ENCODE assay signal across 28 mouse cellular contexts in genomic region chr10:34551636-34552035, GRCm38 (mm10).
DNase-seq lines count a peak whose midpoint lies in the region; ATAC-seq lines count a peak whose summit lies in the region.
"Had no signal": no experiment of that assay in that cellular context is flagged by ENCODE, and none has a peak within 500 bp of the region (broad histone marks: within the 10 kb centered on the region; RNA-seq: fewer than 3 reads in every experiment).

No protein-coding gene starts in this region.

- H3K27me3 ChIP-seq in hindbrain, embryonic 14.5 days (ENCODE audit: control insufficient read depth, insufficient read depth, low read length) = no peaks in the 10 kb centered on the region
- no peaks in the 10 kb centered on the region for H3K27me3 ChIP-seq in hindbrain, embryonic 13.5 days
- H3K27me3 ChIP-seq in midbrain, embryonic 11.5 days (ENCODE audit: control insufficient read depth, insufficient read depth, low read length) = no peaks in the 10 kb centered on the region
- H3K27me3 ChIP-seq in midbrain, embryonic 10.5 days (ENCODE audit: low read depth, poor library complexity, severe bottlenecking) = no peaks in the 10 kb centered on the region
- H3K27me3 ChIP-seq: CH12.LX; embryonic facial prominence, embryonic 12.5 days; embryonic facial prominence, embryonic 15.5 days; heart, embryonic 13.5 days; hindbrain, embryonic 12.5 days; Patski had no signal

- H3K4me3 ChIP-seq in hindbrain, embryonic 14.5 days (replicated peaks; ENCODE audit: low read length) = no peak overlapping the region
- H3K4me3 ChIP-seq in hindbrain, embryonic 13.5 days = no peak overlapping the region
- H3K4me3 ChIP-seq in midbrain, embryonic 11.5 days (ENCODE audit: low read depth, low read length) = no peak overlapping the region
- H3K4me3 ChIP-seq in midbrain, embryonic 10.5 days = no peak overlapping the region
- H3K4me3 ChIP-seq: embryonic facial prominence, embryonic 12.5 days; embryonic facial prominence, embryonic 15.5 days; heart, embryonic 13.5 days; hindbrain, embryonic 12.5 days had no signal

- ATAC-seq in hindbrain, embryonic 14.5 days (ENCODE audit: low FRiP score) = no peak
- ATAC-seq in hindbrain, embryonic 13.5 days (ENCODE audit: low FRiP score) = no peak
- ATAC-seq in midbrain, embryonic 11.5 days (ENCODE audit: low FRiP score) = peak; percentile 61; the same call in 1 of the 2 replicates
- ATAC-seq: forebrain, embryonic 14.5 days; forebrain, postnatal 0 days; hindbrain, postnatal 0 days; inflammation-experienced regulatory T-cells, adult 6 months; Patski had no signal

- no peak overlapping the region for H3K27ac ChIP-seq in hindbrain, embryonic 14.5 days
- no peak overlapping the region for H3K27ac ChIP-seq in hindbrain, embryonic 13.5 days
- no peak overlapping the region for H3K27ac ChIP-seq in midbrain, embryonic 11.5 days (ENCODE audit: low read depth, low read length)
- H3K27ac ChIP-seq in midbrain, embryonic 10.5 days (replicated peaks) = no peak overlapping the region
- H3K27ac ChIP-seq: embryonic facial prominence, embryonic 12.5 days; embryonic facial prominence, embryonic 15.5 days; heart, embryonic 13.5 days; hindbrain, embryonic 12.5 days; hindbrain, postnatal 0 days had no signal

- DNase-seq in adrenal gland, postnatal 10 days = peak; percentile 10
- DNase-seq in adrenal gland, adult (ENCODE audit: inconsistent age in 2 of 2, low spot score in 1 of 2) = no peak
- DNase-seq in hindbrain, embryonic 14.5 days (ENCODE audit: low spot score) = peak; percentile 21
- no peak for DNase-seq in midbrain, embryonic 11.5 days (ENCODE audit: low spot score, missing footprints)
- DNase-seq in midbrain, embryonic 10.5 days (ENCODE audit: low spot score) = no peak
- peak; percentile 6 for DNase-seq in 3134 (ENCODE audit: extremely low read depth, insufficient read length, low spot score)
- DNase-seq in left cerebral cortex, adult 9 months (ENCODE audit: low spot score in 2 of 2) = no peak
- DNase-seq: adrenal gland, adult 2 months; adrenal gland, postnatal 25 days; B cell, adult 2 months; cerebellum, adult 11-12 months; cerebellum, adult 8-10 months; cerebellum, postnatal 14 days; forebrain, postnatal 0 days; gastrocnemius, postnatal 25 days; heart, adult 18-20 months; heart, postnatal 14 days had no signal

- H3K9ac ChIP-seq in hindbrain, embryonic 14.5 days = no peak overlapping the region
- H3K9ac ChIP-seq in hindbrain, embryonic 13.5 days = no peak overlapping the region
- H3K9ac ChIP-seq in midbrain, embryonic 11.5 days (ENCODE audit: low read length) = no peak overlapping the region
- H3K9ac ChIP-seq: embryonic facial prominence, embryonic 12.5 days; embryonic facial prominence, embryonic 15.5 days; forebrain, postnatal 0 days; heart, embryonic 13.5 days; hindbrain, embryonic 12.5 days had no signal

- no peaks in the 10 kb centered on the region for H3K4me1 ChIP-seq in hindbrain, embryonic 14.5 days (replicated peaks; ENCODE audit: control insufficient read depth, insufficient read depth, low read length)
- H3K4me1 ChIP-seq in hindbrain, embryonic 13.5 days (replicated peaks) = 0 out of 2 replicates have a peak, but pooled peaks cover 3% of the 10 kb centered on the region
- H3K4me1 ChIP-seq in midbrain, embryonic 11.5 days (ENCODE audit: control insufficient read depth, insufficient read depth, low read length) = no peaks in the 10 kb centered on the region
- no peaks in the 10 kb centered on the region for H3K4me1 ChIP-seq in midbrain, embryonic 10.5 days
- H3K4me1 ChIP-seq: embryonic facial prominence, embryonic 12.5 days; embryonic facial prominence, embryonic 15.5 days; heart, embryonic 13.5 days; hindbrain, embryonic 12.5 days had no signal

- H3K36me3 ChIP-seq in hindbrain, embryonic 14.5 days (replicated peaks; ENCODE audit: control insufficient read depth, insufficient read depth) = no peaks in the 10 kb centered on the region
- H3K36me3 ChIP-seq in hindbrain, embryonic 13.5 days = no peaks in the 10 kb centered on the region
- no peaks in the 10 kb centered on the region for H3K36me3 ChIP-seq in midbrain, embryonic 11.5 days (ENCODE audit: control insufficient read depth, insufficient read depth, low read length)
- H3K36me3 ChIP-seq in midbrain, embryonic 10.5 days = no peaks in the 10 kb centered on the region
- H3K36me3 ChIP-seq: embryonic facial prominence, embryonic 12.5 days; embryonic facial prominence, embryonic 15.5 days; G1E; heart, embryonic 13.5 days; hindbrain, embryonic 12.5 days had no signal

- H3K4me2 ChIP-seq in hindbrain, embryonic 14.5 days (replicated peaks) = no peak overlapping the region
- no peak overlapping the region for H3K4me2 ChIP-seq in hindbrain, embryonic 13.5 days
- no peak overlapping the region for H3K4me2 ChIP-seq in midbrain, embryonic 11.5 days
- H3K4me2 ChIP-seq: embryonic facial prominence, embryonic 12.5 days; embryonic facial prominence, embryonic 15.5 days; heart, embryonic 13.5 days; hindbrain, embryonic 12.5 days had no signal

- no peaks in the 10 kb centered on the region for H3K9me3 ChIP-seq in hindbrain, embryonic 14.5 days (ENCODE audit: control insufficient read depth, low read length)
- H3K9me3 ChIP-seq in hindbrain, embryonic 13.5 days = no peaks in the 10 kb centered on the region
- H3K9me3 ChIP-seq in midbrain, embryonic 11.5 days (ENCODE audit: control insufficient read depth, low read length) = no peaks in the 10 kb centered on the region
- H3K9me3 ChIP-seq in midbrain, embryonic 10.5 days (replicated peaks) = no peaks in the 10 kb centered on the region
- H3K9me3 ChIP-seq: embryonic facial prominence, embryonic 12.5 days; embryonic facial prominence, embryonic 15.5 days; G1E; heart, embryonic 13.5 days; hindbrain, embryonic 12.5 days had no signal

- WGBS in hindbrain, embryonic 14.5 days = 80% methylated on average over 5 of the region's 5 CpGs
- 83% methylated on average over 5 of the region's 5 CpGs for WGBS in hindbrain, embryonic 13.5 days
- WGBS in midbrain, embryonic 11.5 days = 82% methylated on average over 5 of the region's 5 CpGs
- 88% methylated on average over 5 of the region's 5 CpGs for WGBS in midbrain, embryonic 10.5 days

Comparison
In these comparisons a context has a peak if more than half of its experiments do, and no peak if none do; other contexts are left out.
1. DNase-seq: peak in adrenal gland, postnatal 10 days (single experiment), hindbrain, embryonic 14.5 days (single experiment) and 3134 (single experiment); none in adrenal gland, adult (0 of 2), midbrain, embryonic 11.5 days (single experiment), midbrain, embryonic 10.5 days (single experiment) and left cerebral cortex, adult 9 months (0 of 2).